Mouse (Mus musculus) retina, embryonic 14.5 days (tissue): ENCODE measurements around the gene Lta.
A peak's percentile ranks its signal among the peaks of the same experiment; 100 is the strongest.

Source experiments
- DNase-seq: peaks from one replicate; pipeline ENCODE4 v3.0.0-alpha.2; 2015; ENCODE audit warnings: low spot score

Gene Lta

DNA sequence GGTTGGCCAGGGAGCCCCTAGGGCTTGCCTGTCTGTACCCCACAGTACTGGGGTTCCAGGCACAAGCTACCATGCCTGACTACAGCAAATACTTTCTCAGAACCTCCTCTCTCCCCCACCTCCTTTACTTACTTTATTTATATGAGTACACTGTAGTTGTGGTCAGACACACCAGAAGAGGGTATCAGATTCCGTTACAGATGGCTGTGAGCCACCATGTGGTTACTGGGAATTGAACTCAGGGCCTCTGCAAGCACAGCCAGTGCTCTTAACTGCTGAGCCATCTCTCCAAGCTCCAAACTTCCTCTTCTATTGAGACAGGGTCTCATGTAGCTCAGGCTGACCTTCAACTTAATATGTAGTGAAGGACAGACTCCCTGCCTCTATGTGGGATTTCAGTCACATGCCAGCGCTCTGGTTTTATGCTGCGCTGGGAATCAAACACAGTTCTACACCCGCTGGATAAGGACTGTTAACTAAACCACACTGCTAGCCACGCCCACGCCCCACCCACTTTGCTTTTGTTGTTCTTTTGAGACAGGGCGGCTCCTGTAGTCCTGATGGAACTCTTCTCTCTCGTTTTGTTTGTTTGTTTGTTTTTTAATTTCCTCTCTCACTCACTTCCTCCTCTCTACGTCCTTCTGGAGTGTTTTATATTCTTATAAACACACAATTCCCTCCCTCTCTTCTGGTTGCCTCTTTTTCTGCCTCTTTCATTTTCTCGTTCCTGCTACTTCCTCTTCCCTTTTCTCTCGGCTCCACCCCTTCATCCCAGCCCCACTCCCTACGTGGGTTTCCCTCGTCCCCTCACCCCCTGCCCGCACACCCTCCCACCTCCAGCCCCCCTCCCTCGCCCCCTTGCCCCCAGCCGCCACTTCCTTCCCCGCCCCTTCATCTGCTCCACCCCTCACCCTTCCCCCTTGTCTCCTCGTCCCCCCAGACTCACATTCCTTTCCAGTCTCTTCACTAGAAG lies 19.2 kb downstream of the Lta start:
- peak; percentile 73 for DNase-seq

DNA sequence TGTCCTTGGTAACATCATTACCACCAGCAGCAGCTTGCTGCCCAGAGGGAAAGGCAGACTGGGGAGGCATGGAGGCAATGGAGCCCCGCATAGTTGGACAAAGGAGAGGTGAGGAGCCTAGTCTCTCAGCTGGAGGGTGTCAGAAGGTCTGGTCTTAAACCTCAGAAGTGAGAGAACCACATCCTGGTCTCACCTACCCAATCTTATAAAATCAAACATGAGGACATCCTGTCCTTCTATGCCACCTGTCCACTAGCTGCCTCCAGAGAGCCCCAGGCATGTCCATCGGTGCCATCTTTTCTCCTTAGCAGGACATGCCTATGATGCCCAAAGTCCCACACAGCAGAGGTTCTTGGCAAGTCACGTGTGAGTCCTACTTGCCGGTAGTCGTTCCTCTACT lies 25.1 kb downstream of the Lta start:
- DNase-seq, result no peak

GRCm38 (mm10) chr17:35178528-35178927 lies 26.6 kb downstream of the Lta start:
- peak; percentile 87 for DNase-seq

DNA sequence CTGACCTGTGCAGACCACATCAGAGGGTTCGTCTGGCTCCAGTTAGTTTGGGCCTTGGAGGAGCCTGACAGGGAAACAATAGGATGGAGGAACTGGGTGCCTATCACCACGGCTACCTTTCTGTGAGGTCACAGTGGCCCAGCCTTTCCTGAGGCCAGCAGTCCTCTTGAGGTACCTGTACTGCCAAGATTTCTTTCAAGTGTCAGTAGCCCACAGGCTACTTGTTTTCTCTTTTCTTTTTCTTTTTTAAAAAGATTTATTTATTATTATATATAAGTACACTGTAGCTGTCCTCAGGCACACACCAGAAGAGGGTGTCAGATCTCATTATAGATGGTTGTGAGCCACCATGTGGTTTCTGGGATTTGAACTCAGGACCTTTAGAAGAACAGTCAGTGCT lies 29.2 kb downstream of the Lta start, which contains the start of gene Aif1:
Gene Aif1 (minus strand): TSS at position 101 of the 400 bp plus-strand sequence.
- DNase-seq, result no peak

DNA sequence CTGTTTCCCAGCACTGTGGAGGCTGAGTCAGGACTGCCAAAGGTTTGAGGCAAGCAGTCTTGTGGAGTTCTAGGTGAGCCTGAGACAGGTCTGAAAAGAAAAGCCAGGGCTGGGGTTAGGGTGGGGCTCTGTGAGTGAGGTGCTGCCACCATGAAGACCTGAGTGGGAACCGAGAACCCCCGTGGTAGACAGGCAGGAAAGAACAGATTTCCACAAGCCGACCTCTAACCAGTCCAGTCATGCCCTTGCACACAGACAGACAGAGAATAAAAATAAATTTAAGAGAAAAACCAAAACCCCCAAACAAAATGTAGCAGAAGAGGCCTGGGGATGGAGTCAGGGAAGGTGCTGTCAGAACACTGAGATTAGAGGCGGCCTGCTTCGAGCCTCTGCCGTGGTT lies 29.8 kb downstream of the Lta start:
- no peak for DNase-seq

GRCm38 (mm10) chr17:35174201-35174977 lies 30.8 kb downstream of the Lta start:
- no peak for DNase-seq

DNA sequence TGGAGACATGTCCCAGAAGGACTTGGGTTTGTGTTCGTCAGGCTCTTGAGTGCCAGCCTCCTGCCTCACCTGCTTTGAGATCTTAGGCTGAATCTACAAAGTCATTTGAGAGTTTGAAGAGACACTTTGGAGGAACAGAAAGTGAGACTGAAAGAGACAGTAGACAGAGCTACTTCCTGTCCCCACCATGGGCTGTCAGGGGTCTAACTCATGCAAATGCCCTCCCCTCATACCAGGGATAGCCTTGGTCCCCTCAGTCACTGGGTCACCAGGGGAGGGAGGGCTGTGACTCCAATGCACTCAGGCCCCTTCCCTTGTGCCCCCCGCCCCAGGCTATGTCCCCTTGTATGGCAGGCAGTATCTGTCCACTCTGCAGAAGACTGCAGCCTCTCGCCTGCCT lies 31.8 kb downstream of the Lta start:
- DNase-seq, result no peak

- DNase-seq, result no peak
Observed at GRCm38 (mm10) chr17:35172445-35173234, 32.5 kb downstream of the Lta start.

DNA sequence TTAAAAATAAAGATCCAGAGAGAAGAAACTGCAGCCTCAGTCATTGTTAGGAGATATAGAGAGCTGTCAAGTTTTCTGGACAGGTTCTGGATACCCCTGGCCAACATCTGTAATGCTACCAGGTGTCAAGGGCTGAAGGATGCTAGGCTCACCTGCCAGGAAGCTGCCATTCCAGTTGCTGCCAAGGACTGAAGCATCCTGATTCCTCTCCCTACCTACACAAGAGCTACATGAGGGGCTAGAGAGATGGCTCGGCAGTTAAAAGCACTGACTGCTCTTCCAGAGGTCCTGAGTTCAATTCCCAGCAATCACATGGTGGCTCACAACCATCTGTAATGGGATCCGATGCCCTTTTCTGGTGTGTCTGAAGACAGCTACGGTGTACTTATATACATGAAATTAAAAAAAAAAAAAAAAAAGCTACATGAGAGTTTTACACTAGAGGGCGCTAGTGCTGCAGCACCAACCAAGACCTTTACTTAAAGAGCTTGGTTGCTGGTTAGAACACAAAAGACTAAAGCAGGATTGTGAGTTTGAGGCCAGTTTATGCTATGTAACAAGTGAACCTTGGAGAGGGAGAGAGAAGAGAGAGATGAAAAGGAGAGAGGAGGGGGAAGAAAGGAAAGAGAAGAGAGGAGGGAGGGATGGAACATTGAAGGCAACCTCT lies 36.5 kb downstream of the Lta start:
- DNase-seq, result peak; percentile 88

DNA sequence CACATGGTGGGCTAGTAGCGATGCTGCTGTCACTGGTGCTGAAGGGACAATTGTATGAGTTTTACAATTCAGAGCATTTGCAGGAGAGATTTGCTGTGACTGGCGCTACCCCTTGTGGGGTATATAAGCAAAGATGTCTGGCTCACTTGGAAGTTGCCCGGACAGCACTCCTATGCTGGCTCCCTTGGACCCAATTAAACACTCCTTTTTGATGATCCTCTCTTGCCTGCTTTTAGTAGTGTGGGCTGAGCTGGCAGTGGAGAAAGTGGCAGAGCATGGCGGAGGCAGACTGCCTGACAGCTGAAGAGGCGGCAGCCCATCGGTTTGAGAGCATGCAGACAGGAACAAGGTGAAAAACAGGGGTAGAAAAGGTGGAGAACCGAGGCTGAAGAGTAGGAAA lies 37.4 kb downstream of the Lta start:
- no peak for DNase-seq

- DNase-seq, result peak; percentile 78
Observed at GRCm38 (mm10) chr17:35166352-35167035, 38.7 kb downstream of the Lta start.

DNA sequence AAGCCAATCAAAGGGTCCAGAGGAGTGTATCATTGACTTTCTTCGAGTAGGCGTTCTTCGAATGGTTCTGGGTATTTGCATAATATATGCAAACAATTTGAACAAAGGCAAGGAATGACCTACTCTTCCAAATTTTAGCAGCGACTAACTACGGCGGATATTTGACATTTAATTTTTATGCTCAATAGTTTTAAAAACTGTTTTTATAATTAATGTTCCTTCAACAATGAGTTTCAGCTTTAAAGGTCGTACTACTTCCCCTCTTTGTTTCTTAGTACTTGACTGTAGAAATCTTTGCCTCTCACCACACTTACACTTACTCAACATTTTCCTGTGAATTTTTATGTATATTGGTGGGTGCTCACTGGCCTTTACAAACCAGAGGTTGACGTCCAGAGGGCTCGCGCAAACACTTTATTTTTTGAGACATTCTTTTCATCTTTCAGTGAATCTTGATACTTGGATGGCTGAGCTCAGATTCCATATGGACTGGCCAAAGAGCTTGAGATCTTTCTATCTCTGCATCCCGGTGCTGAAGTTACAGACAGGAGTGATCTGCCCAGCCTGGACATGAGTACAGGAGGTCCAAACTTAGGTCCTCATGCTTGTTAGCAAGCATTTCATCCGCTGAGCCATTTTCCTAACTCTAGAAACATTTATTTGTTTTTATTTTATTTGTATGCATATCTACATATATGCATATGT lies 39.5 kb downstream of the Lta start:
- no peak for DNase-seq

- DNase-seq, result peak; percentile 99
Observed at GRCm38 (mm10) chr17:35164568-35165450, 40.3 kb downstream of the Lta start, which contains the start of gene Prrc2a. Gene Prrc2a (minus strand): TSS chr17:35164897.

DNA sequence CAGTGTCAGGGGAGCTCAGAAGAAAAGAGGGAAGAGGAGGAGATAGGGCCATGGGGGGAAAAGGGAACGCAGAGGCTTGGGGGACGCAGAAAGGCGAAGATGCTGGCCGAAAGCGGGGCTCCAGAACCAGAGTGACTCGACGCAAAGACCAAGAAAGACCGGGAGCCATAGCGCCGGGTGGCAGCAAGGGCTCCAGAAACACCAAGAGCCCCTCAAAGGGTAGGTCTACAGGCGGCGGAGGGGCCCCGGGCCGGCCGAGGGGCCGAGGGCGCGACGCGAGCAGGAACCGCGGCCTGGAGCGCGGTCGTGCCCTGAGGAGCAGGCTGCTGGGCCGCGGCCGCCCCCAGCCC lies 41.0 kb downstream of the Lta start:
- no peak for DNase-seq

DNA sequence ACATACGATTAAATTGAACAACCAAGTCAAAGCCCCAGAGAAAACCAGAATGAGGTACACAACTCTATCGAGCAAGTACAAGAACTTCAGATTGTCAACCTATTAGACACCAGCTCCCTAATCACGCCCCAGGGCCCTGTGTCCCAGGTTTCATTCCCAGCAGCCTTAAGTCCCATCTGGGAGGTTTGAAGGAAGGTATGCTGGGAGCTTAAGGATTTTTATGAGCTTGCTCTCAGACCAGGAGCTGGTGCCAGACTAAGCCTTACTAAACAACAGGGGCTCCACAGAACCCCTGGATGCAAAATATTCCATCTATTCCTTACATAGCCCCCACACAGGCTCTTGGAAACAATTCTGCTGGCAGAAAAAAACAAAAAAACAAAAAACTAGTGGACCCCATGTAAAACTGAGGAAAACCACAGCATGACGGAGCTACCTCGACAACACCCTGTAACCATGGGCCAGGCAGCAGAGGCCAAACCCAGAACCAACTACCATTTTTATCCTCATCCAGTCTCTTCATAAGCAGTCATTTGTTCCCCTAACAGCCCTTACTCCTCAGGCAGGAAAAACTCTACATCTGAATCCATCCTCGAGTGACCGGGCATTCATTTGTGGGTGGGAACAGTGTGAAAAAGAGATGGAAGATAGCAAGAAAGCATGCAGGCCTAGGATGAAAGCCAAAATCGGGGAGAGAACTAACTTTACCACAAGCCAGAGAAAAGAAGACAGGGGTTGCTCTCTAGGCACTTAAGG lies 41.6 kb downstream of the Lta start:
- DNase-seq, result no peak

- DNase-seq, result no peak
Observed at GRCm38 (mm10) chr17:35162730-35163129, 42.4 kb downstream of the Lta start.

- no peak for DNase-seq
Observed at GRCm38 (mm10) chr17:35162121-35162520, 43.0 kb downstream of the Lta start.

DNA sequence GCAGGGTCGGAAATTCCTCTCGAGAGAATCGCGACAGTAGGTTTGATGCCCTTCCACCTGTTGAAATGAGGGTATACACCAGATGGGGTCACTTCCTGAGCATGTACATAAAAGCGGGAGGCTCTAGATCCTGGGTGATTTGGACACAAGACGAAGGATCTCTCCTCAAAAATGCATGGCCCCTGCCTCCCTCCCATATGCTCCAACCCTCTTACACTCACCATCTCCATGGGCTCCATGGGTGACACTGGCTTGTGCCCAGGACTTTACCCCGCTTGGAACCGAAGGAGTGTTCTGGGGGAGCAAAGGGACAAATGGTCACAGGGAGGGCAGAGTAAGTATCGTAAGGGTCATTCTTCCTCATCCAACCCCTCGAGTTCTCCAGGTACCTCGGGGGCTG lies 43.7 kb downstream of the Lta start:
- no peak for DNase-seq

DNA sequence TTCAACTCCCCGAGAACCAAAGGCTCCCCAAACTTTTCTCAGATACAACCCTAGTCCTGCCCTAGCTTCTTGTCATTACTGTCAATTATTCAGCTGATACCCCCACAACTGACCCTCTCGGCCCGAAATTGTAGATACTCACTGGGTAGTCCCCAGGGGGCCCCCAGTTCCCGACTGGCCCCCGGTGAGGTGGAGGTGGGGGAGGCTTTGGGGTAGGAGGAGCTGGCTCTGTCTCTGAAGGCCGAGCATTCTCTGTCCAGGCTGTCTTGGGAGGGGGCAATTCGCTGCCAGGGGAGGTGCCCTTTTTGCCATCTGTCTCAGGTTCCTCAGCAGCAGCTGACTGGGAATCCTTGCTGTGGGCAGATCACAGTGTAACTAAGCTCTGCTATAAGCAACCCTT lies 45.5 kb downstream of the Lta start:
- no peak for DNase-seq
